Mouse (Mus musculus) fat pad, adult 2 months (tissue): ENCODE measurements around the gene Rgl1.

Experiments used
- DNase-seq: peaks from one replicate; pipeline ENCODE4 v3.0.0-alpha.2; 2011; ENCODE audit warnings: low read depth, low spot score; ENCODE audit errors: extremely low read depth

Gene Rgl1

DNA sequence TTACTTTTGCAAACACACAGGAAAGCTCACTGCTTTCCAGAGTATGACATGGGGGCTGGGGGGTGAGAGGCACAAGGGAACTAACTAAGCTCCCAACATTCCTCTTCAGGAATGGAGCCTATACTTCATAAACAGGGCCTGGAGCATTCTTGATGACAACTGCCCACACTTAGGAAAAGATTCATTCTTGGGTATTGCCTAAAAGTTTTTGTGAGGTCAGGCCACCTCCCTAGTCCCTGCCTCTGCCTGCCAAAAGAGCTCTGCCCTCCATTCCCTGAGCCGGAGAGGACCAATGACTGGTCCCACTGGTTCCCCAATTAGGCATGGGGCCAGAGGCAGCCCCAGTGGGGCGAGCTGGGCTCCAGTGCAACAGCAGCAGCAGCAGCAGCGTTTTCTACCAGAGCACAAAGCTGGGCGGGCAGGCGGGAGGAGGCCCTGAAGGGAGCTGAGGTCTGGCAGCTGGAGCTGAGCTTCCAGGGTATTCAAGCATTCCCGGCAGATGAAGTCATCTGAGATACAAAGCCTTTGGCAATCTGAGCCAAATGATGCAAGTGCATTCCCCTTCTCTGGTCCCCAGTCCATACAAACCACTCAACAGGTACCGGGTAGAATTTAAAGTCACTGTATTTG is 210.1 kb downstream of the Rgl1 start:
- no peak for DNase-seq

DNA sequence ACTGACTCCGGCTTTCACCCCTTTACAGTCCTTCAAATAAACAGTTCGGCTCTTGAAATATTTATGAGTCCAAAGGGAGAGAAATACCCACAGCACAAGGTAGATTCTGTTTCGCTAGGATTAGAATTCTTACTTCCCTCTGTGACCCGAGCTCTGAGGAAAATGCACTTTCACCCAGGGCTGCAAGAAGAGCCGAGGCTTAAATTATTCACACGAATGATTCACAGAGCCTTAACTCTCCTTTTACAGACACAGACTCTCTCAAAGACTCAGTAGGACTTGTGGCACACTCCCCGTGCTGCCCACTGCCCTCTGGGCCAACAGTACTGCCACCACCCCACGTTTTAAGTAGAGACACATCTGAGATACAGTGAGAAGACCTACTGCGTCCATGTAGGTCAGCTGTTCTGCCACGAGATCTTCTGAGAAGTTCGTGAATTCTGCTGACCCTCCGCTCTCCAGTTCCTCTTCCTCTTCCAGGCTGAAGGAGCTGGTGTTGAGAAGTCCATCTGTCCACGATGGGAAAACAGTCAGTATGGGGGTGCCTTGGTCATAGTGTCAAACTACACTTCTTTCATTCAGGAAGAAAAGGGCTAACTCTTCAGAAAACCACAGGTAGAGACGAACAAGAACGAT is 212.1 kb downstream of the Rgl1 start:
- no peak for DNase-seq

DNA sequence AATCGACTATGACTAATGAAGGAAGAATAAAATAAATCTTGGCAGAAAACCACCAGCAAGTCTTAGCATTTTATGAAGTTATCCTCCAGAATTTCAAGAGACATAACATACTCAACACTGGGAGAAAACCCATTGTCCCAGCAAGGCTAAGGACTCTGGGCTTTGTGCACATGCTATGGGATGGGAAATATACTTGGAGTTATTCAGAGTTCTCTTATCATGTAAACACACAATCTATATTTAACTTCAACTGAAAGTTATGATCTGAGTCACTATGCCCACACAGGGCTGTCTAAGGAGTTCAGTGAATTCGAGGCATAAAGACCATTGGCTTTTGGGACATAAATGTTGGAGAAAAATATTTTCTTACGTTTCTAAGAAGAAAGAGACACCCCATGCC is 215.2 kb downstream of the Rgl1 start:
- no peak for DNase-seq

DNA sequence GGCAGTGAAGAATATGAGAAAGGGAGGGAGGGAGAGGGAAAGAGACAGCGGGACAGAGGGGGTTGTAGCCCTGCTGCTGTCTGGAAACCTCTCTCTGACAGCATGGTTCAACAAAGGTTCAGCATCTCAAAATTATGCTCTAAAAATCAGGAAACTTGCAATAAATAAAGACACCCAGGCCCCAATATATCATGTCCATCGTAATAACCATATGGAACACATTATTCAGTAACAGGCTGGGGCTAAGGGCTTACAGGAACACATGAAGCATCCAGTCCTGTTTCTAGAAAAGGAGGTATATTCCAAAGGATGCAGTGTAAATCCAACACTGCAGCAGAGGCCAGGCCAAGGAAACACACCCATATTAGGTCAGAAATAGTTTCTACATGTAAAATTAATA is 215.6 kb downstream of the Rgl1 start:
- DNase-seq: no peak

DNA sequence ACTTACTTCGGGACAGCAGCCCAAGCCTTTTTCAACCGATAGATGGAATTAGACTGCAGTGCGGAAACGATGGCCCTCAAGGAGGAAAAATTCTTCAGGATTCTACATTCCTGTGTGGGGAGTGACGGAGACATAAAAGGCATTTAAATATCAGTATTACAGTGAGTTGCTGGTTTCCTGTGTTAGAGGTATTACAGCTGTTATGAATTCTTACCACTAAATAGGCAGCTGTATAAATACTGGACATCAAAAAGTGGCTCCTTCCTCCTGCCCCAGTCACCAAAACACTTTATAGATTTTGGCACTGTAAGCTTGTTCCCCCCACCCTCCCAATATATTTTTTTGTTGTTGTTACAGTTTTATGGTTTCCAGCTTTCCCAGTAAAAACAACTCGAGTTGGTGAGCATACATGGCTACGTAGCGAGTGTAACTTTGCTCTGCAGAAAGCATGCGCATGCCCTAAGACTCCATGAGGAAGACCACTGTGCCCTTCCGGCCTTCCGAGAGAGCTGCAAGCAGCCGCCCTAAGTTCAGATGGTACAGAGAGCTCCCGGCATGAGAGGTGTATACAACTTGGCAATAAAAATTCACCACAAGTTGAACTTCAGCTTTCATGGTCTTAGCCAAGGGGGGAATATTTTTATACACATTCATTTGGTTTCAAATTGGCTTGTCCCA is 217.0 kb downstream of the Rgl1 start:
- DNase-seq: no peak

DNA sequence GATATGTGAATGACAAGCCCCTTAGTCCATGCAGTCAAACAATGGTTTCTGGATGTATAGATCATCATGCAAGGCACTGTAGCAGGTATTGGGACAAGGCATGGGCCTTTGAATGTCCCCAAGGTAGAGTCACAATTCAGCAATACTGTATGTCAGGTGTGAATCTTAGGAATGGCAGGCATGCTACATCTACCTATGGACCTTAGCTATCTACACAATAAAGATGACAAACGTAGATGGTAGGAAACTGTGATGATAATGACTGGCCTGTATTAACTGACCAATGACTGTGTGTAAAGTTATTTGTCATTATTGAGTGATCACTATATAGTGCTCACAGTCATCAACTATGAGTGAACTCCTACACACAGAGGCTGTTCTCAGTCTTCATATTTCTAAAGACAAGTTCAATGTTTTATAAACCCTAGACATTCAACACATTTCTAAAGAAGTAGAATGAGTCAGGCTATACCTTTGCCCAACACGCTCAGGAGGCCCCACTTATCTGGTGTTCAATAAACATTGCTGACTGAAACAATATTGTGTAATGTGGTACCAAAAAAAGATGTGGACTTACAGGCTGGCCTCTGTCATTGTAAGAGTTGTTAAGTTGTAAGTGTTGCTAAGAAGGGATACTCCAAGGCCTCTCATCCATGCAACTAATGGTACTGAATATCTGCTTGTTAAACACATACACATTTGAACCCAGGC is 222.5 kb downstream of the Rgl1 start:
- no peak for DNase-seq

DNA sequence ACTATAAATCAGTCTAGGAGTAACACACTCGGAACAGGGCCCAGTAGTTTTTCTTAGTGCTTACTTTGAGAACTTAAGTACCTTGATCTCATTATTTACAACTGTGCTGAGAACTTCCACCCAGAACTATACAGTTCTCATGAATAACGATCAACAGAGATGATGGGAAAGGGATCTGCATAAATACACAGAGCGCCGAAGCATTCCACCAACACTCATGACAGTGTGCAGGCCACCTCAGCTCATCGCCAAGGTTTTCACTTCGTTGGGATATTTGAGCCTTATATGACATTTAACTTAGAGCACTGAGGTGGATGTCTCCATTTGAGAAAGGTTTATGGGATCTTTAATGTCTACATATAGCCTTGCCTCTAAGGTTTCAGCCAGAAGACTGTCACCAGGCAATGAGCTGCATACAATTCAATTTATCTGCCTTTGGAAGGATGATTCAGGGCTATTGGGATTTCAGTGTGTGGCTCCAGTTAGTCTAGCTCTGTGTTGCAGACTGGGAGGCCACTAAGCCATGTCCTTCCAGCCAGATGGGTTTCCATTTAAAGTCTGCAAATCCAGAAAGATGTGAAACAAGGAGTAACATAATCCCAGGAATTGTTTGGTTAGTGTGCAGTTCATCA is 223.3 kb downstream of the Rgl1 start:
- DNase-seq: no peak

DNA sequence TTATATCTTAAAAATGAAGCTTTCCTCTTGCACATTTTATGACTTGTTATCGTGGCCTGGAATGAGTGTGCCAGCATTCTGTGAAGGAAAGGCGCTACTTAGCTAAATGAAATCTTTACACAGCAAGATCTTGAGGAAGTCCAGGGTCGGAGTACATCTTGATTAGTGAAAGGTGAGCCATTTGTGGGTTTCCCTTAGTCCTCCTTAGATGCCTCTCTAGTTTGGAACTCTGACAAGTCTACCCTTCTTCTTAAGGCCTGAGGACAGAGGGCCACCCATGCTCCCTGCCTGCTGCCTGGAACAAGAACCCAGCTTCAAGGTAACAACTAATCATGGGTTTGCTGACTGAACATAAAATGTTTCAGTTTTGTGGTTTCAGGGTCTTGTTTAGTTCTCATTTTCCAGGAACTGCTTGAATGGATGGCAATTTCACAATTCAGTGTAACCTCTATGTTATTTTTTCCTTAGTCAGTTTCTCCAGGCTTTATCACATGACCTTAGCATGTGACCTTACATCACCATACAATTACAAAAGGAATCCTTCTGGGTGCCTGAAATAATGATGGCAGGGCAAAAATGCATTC is 225.8 kb downstream of the Rgl1 start:
- no peak for DNase-seq

DNA sequence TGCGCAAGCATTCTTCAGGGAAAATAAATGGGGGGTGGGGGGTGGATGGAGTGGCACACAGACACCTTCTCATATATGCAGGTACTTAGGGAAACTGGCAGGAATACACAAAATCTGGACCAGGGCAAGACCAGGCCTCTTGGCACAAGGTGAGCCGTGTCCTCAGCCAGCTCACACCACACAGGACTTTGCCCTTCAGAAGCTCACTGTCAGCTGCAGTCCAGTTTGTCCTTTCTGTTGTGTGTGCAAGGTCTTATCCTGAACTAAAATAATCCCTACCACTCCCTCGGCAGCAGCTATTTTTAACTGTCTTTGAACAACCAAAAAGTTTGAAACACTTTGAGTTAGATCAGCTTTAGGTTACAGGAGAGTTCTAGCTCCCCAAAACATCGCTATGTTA is 227.3 kb downstream of the Rgl1 start:
- DNase-seq: no peak

DNA sequence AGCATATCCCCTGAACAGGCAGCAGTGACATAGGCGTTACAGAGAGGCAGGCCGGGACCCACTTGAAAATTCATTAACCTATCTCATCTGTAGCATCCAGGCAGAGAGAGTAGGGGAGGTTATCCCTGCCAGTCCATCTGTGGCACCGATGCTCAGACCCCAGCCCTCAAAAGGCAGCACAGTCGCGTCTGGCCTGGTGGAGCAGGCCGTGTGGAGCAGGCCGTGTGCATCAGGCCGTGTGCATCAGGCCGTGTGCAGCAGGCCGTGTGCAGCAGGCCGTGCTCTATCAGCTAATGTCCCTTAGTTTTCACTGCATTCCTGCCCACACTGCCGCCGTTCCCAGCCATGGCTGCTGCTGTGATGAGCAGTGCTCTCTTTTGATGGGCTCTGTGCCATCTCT is 229.0 kb downstream of the Rgl1 start:
- no peak for DNase-seq

DNA sequence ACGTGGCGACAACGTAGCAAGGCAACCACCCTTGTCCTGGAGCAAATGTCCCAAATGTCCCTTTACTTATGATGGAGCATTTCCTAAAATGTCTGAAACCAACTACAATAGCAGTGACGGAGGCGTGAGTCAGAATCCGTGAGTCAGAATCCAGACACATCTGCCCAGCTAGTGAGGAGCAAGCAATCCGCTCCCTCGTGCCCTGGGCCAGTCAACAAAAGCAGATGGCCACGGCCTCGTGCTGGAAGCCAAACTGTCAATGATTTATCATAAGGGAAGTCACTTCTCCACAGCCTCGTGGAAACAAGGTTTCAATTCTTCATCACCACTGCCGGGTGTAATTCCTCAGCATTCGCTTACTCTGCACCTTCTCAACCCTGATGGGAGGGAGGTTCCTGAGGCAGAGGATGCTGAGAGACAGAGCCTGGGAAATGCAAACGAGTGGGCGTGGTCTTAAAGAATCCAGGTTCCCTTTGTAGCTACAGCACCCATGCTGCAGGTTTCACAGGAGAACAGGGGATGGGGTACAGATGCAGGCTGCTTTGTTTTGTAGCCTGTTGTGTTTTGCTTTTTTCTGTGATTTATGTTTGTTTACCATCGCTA is 229.6 kb downstream of the Rgl1 start:
- DNase-seq: no peak

DNA sequence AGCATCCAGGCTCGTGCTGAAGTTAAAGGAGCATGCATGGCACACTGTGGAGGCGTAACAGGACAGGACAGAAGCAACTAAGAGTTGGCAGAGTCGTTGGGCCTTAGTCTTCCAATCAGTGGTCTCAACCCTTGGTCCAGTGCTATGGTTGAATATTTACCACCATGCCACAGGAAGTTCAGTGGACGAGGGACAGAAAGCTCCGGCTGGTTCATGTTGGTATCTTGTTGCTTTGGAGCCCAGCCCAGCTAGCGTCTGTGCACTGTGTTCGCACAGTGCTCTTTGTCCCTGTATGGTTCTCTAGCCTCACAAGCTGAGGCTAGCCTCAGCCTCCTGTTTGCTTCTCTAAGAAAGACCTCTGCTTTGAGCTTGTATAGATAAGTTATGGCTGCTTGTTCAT is 231.6 kb downstream of the Rgl1 start:
- DNase-seq: no peak

DNA sequence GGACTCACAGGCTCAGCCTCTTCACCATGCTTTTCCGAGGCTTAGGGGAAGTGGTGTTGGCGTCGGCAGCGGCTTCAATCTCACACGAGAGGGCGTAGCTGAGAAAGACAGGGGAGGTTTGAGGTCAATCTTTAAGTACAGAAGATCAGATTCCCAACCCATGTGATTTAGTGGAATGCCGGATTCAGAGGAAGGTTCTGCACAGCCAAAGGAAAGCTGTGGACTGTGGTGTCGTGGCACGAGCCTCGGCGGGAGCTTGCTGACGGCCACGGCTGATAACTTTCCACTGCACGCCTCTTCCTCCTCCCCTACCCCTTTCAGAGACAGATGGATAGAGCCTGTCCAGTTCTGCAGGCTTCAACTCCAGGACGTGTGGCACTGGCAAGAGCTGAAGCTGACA is 234.7 kb downstream of the Rgl1 start:
- DNase-seq: no peak

DNA sequence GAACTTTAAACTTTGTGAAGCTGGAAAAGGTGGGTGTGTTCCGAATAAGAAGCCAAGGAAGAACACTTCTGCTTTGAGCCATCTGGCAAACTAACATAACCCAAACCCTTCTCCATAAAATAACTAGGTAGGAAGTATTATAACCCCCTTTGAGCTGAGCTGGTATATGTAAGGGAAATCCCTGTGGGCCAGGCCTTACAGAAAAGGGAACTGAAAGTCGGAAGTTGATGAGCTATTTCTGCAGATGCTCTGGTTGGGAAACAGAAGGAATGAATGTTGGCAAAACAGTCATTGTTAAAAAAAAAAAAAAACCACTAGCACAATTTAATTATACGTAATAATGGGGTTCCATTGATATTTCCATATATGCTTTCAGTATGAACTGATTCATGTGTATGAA is 237.4 kb downstream of the Rgl1 start:
- DNase-seq: no peak

DNA sequence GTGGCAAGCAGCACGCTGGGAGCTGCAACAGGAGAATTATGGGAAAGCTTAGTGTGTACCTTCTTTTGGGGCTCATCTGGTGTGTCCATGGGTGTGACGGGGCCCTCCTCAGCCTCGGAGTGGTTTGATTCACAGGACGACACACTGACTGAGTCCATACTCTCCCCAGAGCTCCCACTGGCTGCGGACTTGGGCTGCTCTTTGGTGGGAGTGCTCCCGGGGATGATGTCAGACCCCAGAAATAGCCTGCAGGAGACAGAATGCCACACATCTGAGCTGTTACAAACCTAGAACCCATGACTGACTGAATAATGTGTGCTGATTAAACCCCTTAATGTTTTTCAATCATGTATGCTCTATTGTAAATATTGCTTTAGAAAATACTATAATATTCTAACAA is 237.9 kb downstream of the Rgl1 start:
- no peak for DNase-seq

DNA sequence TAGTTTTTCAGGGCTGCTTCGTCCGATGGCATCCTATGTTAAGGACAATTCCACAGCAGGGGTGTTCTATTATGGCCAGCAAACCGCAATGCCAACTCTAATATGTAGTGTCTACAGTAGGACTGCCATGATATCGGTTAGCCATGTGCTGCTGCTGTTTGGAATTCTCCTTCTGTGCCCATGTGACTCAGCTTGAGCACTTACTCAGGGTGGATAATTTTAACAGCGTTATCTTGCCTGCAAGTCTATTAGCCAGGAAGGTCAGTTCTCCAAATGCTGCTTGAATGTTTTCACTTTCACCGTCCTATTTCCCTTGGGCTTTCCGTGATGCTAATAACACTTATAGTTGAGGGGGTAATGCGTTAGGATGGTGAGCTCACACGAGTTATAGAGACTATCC is 240.0 kb downstream of the Rgl1 start:
- no peak for DNase-seq

DNA sequence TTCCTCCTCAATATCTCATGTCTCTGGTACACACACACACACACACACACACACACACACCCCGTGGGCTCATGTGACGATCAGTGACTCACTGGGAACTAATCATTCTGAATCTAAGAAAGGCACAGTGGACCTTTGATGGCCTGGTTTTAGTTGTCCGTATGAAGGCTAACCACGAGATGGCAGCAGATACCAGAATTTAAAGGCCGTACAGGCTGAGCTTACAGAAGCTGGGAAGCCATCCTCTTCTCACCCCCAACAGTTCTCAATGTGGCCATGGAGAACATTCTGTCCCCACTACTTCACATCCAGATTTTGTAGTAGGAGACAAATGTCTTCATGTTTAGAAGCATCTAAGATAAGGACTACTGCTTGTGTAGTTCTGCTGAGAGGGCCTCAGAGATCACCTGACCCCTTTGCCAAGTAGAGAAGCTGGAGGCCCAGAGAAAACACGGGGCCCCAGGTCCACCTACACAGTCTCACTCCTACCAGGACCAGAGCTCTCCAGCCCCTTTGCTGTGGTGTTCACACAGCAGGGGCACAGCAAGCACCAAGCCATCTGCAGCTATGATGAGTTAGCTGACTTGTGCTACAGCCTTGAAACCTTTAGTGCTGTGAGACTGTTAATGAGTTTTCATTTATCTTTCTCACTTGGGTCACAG is 241.0 kb downstream of the Rgl1 start:
- no peak for DNase-seq

DNA sequence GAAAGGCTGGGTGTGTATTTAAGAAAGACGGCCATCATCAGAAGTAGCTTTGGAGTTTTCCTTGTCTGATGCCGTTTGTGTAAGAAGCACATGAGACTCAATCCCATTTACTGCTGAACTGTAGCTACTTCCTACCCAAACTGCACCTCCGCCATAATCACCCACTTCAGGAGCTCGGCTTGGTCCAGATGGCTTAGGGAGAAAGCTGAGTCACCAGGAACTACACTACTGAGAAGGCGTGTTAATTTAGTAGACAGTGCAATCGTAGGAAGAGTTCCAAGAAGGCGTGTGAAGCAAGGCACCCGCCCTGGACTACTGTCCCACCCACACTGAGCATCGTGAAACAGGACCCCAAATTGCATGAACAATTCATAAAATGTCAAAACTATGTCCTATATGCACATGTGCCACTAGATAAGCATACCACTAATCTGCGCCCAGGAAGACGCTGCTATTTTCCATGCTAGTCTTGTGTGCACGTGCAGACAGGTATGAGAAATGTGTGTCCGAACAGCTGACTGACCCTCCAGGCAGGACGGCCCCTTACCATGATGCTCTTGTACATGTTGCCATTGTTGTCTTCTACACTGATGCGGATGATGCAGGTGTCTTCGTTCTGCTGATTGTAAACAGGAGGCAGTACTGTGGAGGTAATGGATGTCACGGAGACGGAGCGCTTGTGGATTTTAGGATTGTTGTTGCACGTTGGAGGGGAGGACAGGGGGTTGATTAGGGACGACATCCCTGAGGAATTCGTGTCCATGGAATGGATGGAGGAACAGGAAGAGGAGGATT is 241.9 kb downstream of the Rgl1 start:
- no peak for DNase-seq

DNA sequence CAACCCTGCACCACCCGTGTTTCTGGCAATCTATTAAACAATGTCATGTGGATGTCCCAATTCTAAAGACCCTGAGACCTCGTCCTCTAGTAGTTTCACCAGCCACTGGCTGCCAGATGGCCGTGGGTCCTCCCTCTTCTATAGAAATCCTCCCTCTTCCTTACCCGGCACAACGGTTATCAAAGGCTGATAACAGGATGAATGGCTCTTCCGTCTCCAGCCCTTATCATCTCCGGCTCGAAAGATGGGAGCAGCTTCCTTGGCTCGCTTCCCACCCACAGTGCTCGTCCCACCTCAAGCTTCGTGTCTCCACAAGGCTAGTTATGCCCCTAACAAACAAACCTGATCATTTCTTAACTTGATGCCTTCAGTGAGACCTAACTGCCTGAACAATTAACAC is 242.9 kb downstream of the Rgl1 start:
- DNase-seq: no peak
